Mouse (Mus musculus) megakaryocyte-erythroid progenitor cell, adult 5-6 weeks (primary cell): ENCODE data around the gene Mllt11. TPM values are rescaled to one million over a fixed set of nuclear protein-coding genes. Genes with fewer than 3 reads are reported as not detected.
"Not testable (repeated sequence)": the region's sequence is repeated elsewhere in the genome, so short reads cannot be mapped to it uniquely, and the experiment has no call there.

Source experiments
- ATAC-seq: replicated peaks from 2 replicates; pipeline ENCODE4 v1.8.0; 2016; ENCODE audit warnings: mild to moderate bottlenecking, inconsistent platforms; ENCODE audit not compliant: severe bottlenecking, poor library complexity, low FRiP score, low TSS enrichment
- total RNA-seq, 2 experiments: library from RNA; stranded (forward) in 1 of 2; stranded (reverse) in 1 of 2; fragments of 200-1000, 215-1000 nt in 1 of 2; fragments of >200 nt in 1 of 2; fragmentation: Nextera tagmentation in 1 of 2; gene quantifications; 2 replicates each; pipeline ENCODE4 v1.2.3; 2014 to 2017

Gene Mllt11
- total RNA-seq, 2 experiments from 2014 or later = 1.9 to 6.0 TPM

- no peak for ATAC-seq
Measured at GRCm38 (mm10) chr3:95224295-95224694, 7.7 kb downstream of the Mllt11 start.

- 0 out of 2 replicates have a peak, but pooled peaks have one; percentile 22 for ATAC-seq
Measured at GRCm38 (mm10) chr3:95223041-95223440, 8.9 kb downstream of the Mllt11 start.

GRCm38 (mm10) chr3:95218466-95219137 is 13.4 kb downstream of the Mllt11 start:
- peak; percentile 31; the same call in 1 of the 2 replicates for ATAC-seq

GRCm38 (mm10) chr3:95217255-95218134 is 14.5 kb downstream of the Mllt11 start, which contains the start of gene Gabpb2:
Gabpb2 (minus strand) TSS chr3:95217916.
- ATAC-seq = peak; percentile 89

GRCm38 (mm10) chr3:95216655-95217254 is 15.2 kb downstream of the Mllt11 start:
- ATAC-seq = no peak

GRCm38 (mm10) chr3:95213609-95213975 is 18.4 kb downstream of the Mllt11 start:
- ATAC-seq = no peak

GRCm38 (mm10) chr3:95212889-95213608 is 18.9 kb downstream of the Mllt11 start:
- not testable (repeated sequence) for ATAC-seq

GRCm38 (mm10) chr3:95210585-95210984 is 21.4 kb downstream of the Mllt11 start:
- ATAC-seq = no peak

GRCm38 (mm10) chr3:95208286-95208685 is 23.7 kb downstream of the Mllt11 start:
- no peak for ATAC-seq

GRCm38 (mm10) chr3:95203880-95204279 is 28.1 kb downstream of the Mllt11 start:
- ATAC-seq = no peak

- ATAC-seq = no peak
Measured at GRCm38 (mm10) chr3:95200562-95200961, 31.4 kb downstream of the Mllt11 start.

- no peak for ATAC-seq
Measured at GRCm38 (mm10) chr3:95200132-95200531, 31.8 kb downstream of the Mllt11 start.

- ATAC-seq = no peak
Measured at GRCm38 (mm10) chr3:95199101-95199500, 32.9 kb downstream of the Mllt11 start.

GRCm38 (mm10) chr3:95195772-95196171 is 36.2 kb downstream of the Mllt11 start:
- no peak for ATAC-seq

GRCm38 (mm10) chr3:95194721-95195135 is 37.2 kb downstream of the Mllt11 start:
- ATAC-seq = no peak

- no peak for ATAC-seq
Measured at GRCm38 (mm10) chr3:95186888-95187287, 45.1 kb downstream of the Mllt11 start.

- no peak for ATAC-seq
Measured at GRCm38 (mm10) chr3:95186100-95186499, 45.9 kb downstream of the Mllt11 start.

GRCm38 (mm10) chr3:95184796-95185577 is 47.0 kb downstream of the Mllt11 start:
- no peak for ATAC-seq

- no peak for ATAC-seq
Measured at GRCm38 (mm10) chr3:95181841-95182240, 50.1 kb downstream of the Mllt11 start.
